Mouse (Mus musculus) intestine, embryonic 15.5 days (tissue): ENCODE data around the gene Mid1. TPM values are rescaled to one million over a fixed set of nuclear protein-coding genes. Genes with fewer than 3 reads are reported as not detected.
"Not testable (repeated sequence)": the region's sequence is repeated elsewhere in the genome, so short reads cannot be mapped to it uniquely, and the experiment has no call there.

Experiments
- ATAC-seq: fragments of 200-750 bp; cut with Nextera tagmentation; 2 replicates; pipeline ENCODE4 v1.8.0; 2017; ENCODE audit warnings: moderate TSS enrichment, moderate library complexity
- H3K27ac ChIP-seq: fragments of 300-500 bp; sonication (generic); 2 replicates; pipeline ENCODE4 v1.5.1; 2015; ENCODE audit warnings: mild to moderate bottlenecking, inconsistent platforms
- H3K27me3 ChIP-seq: fragments of 300-500 bp; sonication (generic); replicated peaks from 2 replicates; pipeline ENCODE4 v1.6.1; 2015; ENCODE audit warnings: inconsistent platforms
- H3K36me3 ChIP-seq: fragments of 300-500 bp; sonication (generic); 2 replicates; pipeline ENCODE4 v1.6.1; 2015; ENCODE audit warnings: inconsistent platforms
- H3K4me1 ChIP-seq: fragments of 300-500 bp; sonication (generic); replicated peaks from 2 replicates; pipeline ENCODE4 v1.6.1; 2015; ENCODE audit warnings: inconsistent platforms
- H3K4me2 ChIP-seq: fragments of 300-500 bp; sonication (generic); replicated peaks from 2 replicates; pipeline ENCODE4 v1.6.1; 2015; ENCODE audit warnings: mild to moderate bottlenecking, inconsistent platforms
- H3K4me3 ChIP-seq: fragments of 300-500 bp; sonication (generic); replicated peaks from 2 replicates; pipeline ENCODE4 v1.5.1; 2015; ENCODE audit warnings: inconsistent platforms
- H3K9ac ChIP-seq: fragments of 300-500 bp; sonication (generic); 2 replicates; pipeline ENCODE4 v1.6.1; 2015; ENCODE audit warnings: inconsistent platforms
- H3K9me3 ChIP-seq: fragments of 300-500 bp; sonication (generic); 2 replicates; pipeline ENCODE4 v1.6.1; 2016; ENCODE audit warnings: inconsistent platforms
- WGBS: fragments of 180-500 bp; shearing (Covaris S2); methylation state at CpG from one replicate; pipeline ENCODE4 v1.1.7; 2015; 5-methylcytosine and 5-hydroxymethylcytosine counted together
- polyA plus RNA-seq: library from polyadenylated mRNA; unstranded; fragments of >200 nt; fragmentation: Nextera tagmentation; extraction: Ambion mirVana; gene quantifications from 2 replicates; pipeline ENCODE4 v1.2.1, GENCODE M21; 2015

Mid1 gene
- polyA plus RNA-seq, 1 experiment from 2014 or later, result 5.2 TPM

DNA sequence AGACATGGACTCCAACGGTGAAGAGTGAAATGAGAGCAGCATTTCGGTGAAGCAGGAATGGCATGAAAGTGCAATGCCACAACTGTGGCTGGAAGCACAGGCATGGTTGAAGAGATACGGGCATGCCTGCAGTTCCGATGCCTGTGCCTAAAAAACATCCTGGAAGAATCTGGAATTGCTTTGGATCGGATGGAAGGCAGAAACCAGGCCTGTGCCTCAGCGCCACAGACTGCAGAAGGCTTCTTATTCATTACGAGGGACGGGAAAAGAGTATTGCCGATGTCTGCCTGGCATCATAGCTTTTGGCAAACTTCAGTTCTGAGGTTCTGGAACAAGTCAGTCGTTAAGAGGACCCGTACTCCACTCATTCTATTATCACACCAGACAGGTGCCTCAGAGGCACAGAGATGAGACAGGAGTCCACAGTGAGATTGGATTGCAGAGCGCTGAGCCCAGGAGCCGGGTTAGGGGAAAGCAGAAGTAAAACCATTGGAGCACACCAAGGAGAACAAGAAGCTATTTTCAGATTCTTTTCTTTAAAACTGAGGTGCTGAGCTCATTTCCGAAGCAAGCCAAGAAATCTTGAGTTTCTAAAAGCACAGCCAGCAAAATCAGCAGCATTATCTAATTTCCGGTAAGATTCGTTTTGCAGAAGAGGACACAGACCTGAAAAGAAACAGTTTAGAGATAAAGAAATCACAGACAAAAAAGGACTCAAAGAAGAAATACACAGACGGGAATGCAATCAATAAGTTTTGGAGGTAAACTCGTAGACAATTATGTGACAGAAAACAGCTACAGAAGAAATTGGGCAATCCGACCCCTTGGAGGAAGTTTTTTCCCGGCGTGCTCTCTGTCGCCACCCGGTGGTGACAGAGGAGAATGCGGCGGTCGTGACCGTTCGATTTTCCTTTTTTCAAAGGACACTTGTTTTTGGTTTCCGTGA is 293.7 kb downstream of the Mid1 start:
- H3K27me3 ChIP-seq, H3K9me3 ChIP-seq, H3K9ac ChIP-seq, H3K27ac ChIP-seq, ATAC-seq, H3K4me2 ChIP-seq, H3K4me1 ChIP-seq, H3K4me3 ChIP-seq: not testable (repeated sequence)
- peaks cover 22% of the 10 kb centered on the region for H3K36me3 ChIP-seq
- 63% methylated on average over 29 of the region's 29 CpGs for WGBS

DNA sequence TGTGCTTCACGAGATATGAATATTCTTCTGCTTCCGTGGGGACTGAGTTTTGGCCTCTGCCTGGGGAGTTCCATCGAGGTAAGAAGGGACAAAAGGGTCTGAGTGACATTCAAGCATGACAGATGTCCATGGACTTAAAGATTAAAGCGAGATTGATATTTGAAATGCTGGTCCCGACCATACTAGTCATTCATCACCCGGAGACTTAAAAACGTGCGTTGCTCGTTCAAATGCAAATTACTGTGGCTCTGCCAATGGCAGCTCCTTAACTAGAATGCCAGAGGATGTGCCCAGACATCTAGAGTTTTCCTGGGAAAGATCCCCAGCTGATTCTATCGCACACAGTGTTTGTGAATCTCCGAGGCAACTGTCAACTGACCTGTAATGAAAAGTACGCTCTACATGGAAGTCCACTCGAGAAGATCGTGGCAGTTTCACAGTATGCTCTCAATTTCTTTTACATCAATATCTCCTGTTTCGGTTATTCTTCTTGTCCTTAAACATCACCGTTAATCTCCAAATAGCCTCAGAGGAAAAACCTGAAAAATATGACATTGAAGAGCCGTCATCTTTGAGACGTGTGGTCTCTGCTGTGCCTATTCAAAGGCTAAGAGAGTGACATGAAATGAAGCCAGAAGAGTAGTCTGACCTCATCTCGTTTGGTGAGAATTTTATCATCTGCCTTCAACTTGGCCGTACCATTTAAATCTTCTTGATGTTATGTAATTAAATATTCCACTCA is 294.6 kb downstream of the Mid1 start:
- peaks cover 30% of the 10 kb centered on the region for H3K36me3 ChIP-seq
- ATAC-seq, result not testable (repeated sequence)
- WGBS, result 83% methylated on average over 20 of the region's 20 CpGs

GRCm38 (mm10) chrX:169980203-169980556 is 295.2 kb downstream of the Mid1 start:
- H3K4me3 ChIP-seq, ATAC-seq, H3K9ac ChIP-seq, H3K4me1 ChIP-seq, H3K9me3 ChIP-seq, H3K27me3 ChIP-seq, H3K4me2 ChIP-seq, H3K27ac ChIP-seq: not testable (repeated sequence)
- peaks cover 35% of the 10 kb centered on the region for H3K36me3 ChIP-seq
- WGBS, result 84% methylated on average over 6 of the region's 6 CpGs

More for the DNA sequence above, 294.6 kb downstream of the Mid1 start:
- not testable (repeated sequence) for H3K4me3 ChIP-seq, H3K9me3 ChIP-seq, H3K27me3 ChIP-seq, H3K9ac ChIP-seq, H3K4me2 ChIP-seq, H3K4me1 ChIP-seq, H3K27ac ChIP-seq

DNA sequence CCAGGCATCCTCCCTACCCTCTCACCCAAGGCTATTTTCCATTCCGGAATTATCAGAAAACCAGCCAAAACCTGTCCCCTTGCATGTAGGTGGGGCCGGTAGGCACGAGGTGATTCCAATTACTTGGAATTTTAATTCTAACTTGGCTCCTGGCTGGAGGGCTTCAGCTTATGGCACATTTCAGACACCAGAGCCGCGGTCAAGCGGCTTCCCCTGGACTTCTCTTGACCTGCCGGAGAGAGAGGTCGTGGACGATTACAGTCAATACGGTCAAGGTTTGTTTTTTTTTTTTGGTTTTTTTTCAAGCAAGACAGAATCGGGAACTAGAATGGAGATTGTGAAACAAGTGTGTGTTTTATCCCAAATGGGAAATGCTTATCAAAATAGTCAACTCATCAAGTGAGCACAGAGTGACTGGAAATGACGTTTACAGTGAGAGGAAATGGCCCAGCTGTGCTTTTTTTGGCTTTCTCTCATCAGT is 295.9 kb downstream of the Mid1 start:
- no peak overlapping the region for H3K4me2 ChIP-seq
- peaks cover 40% of the 10 kb centered on the region for H3K36me3 ChIP-seq
- H3K4me1 ChIP-seq, result no peaks in the 10 kb centered on the region
- WGBS, result 83% methylated on average over 12 of the region's 12 CpGs
- no peak overlapping the region for H3K9ac ChIP-seq
- H3K4me3 ChIP-seq, result no peak overlapping the region
- no peaks in the 10 kb centered on the region for H3K27me3 ChIP-seq
- no peak overlapping the region for H3K27ac ChIP-seq
- no peak for ATAC-seq
- H3K9me3 ChIP-seq, result peaks cover 2% of the 10 kb centered on the region; the same call in 1 of the 2 replicates

GRCm38 (mm10) chrX:169981761-169982181 is 296.8 kb downstream of the Mid1 start:
- H3K4me2 ChIP-seq, H3K27ac ChIP-seq, H3K4me3 ChIP-seq, H3K27me3 ChIP-seq, H3K9me3 ChIP-seq, H3K9ac ChIP-seq, H3K4me1 ChIP-seq: not testable (repeated sequence)
- 77% methylated on average over 19 of the region's 19 CpGs for WGBS
- peak; percentile 34 for ATAC-seq
- H3K36me3 ChIP-seq, result peaks cover 44% of the 10 kb centered on the region

DNA sequence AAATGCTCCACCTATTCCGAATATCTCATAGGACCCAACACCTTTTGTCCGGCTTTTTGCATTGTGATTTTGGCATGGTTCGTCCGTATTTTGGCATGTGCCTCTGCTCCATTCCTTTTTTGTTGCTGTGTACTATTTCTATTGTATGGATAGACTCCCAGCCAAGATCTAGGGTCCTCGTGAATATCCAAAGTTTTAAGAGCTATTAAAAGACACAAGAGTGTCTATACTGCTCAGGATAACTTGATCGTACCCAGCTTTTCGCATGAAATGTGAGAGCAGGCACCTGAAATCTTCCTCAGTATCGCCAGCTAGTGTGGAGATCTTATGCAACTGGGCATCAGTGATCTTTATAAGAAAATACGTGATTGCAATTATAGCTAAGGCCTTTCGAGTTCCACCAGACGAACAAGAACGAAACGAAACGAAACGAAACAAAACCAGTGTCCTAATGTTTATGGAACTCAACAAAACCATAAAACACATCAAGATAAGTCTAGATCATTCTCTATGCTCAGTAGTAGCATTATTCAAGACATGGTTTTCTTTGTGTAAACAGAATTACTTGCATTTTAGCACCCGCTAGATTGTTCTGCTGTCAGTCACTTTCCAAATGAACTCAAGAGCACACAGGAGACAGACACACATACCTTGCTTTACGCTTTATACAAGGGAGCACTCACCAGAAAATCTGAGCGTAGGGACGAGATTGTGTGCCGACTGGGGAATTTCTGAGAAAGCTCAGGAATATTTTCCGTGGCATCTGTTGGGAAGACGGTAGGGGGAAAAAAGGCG is 297.8 kb downstream of the Mid1 start:
- ATAC-seq, H3K9me3 ChIP-seq, H3K9ac ChIP-seq, H3K4me3 ChIP-seq, H3K4me1 ChIP-seq, H3K27me3 ChIP-seq, H3K4me2 ChIP-seq, H3K27ac ChIP-seq: not testable (repeated sequence)
- H3K36me3 ChIP-seq, result peaks cover 45% of the 10 kb centered on the region
- 86% methylated on average over 23 of the region's 23 CpGs for WGBS

DNA sequence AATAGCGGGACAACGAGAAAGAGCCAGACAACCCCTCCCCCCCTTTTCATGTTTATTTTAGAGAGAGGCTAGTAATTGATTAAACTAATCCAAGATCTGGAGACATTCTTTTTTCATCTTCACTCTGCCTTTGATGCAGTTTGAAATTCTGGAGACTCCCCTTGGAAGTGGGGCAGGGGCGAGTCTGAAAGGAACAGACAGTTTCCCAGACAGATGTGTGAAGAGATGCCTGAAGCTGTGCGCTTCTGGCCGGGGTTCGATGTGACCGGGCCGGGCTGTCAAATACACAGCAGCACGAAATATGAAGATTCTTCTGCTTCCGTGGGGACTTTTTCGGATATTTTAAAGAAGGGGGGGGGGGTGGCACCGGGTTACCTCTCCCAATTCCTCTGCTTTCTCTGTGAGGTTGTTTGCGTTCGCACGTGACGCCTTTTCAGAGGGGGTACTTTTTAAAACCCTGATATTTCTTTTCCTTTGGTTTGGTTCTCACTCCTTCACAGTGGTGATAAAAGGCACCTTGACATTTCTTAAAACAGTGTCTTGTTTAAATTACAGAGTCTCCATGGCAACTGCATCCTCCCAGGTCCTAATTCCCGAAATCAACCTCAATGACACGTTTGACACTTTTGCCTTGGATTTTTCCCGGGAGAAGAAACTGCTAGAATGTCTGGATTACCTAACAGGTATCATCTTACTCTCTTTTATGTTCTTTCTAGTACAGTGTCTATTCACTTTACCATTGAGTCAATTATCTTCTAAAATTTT is 298.6 kb downstream of the Mid1 start:
- H3K4me3 ChIP-seq, H3K4me2 ChIP-seq, H3K27ac ChIP-seq, H3K9me3 ChIP-seq, H3K9ac ChIP-seq, H3K4me1 ChIP-seq, ATAC-seq, H3K27me3 ChIP-seq: not testable (repeated sequence)
- 79% methylated on average over 19 of the region's 19 CpGs for WGBS
- peaks cover 47% of the 10 kb centered on the region for H3K36me3 ChIP-seq

DNA sequence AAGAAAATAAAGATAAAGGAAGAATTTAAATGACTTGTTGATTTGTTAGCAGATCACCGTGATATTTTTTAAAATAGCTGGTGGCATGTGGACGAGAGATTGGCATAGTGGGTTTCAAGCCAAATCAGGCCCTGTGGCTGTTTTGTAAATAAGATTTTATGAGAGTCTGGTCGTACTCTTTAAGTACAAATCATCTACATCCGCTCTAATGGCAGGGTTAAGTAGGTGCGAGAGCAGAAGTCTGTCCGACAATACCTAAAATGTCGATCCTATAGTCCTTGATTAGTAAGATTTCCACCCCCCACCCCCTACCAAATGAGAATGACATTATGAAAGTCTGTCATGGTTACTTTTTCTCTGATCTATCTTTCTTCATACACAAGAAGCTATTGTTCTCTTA is 299.3 kb downstream of the Mid1 start:
- not testable (repeated sequence) for H3K4me3 ChIP-seq, H3K9ac ChIP-seq, H3K27me3 ChIP-seq, ATAC-seq, H3K4me1 ChIP-seq, H3K27ac ChIP-seq, H3K4me2 ChIP-seq
- peaks cover 15% of the 10 kb centered on the region for H3K9me3 ChIP-seq
- 90% methylated on average over 7 of the region's 7 CpGs for WGBS
- H3K36me3 ChIP-seq, result peaks cover 54% of the 10 kb centered on the region

- peaks cover 57% of the 10 kb centered on the region for H3K36me3 ChIP-seq
- 92% methylated on average over 21 of the region's 21 CpGs for WGBS
- not testable (repeated sequence) for H3K27ac ChIP-seq, H3K4me3 ChIP-seq, ATAC-seq, H3K9ac ChIP-seq, H3K4me2 ChIP-seq, H3K27me3 ChIP-seq, H3K4me1 ChIP-seq
- peaks cover 17% of the 10 kb centered on the region for H3K9me3 ChIP-seq
These were observed 299.9 kb downstream of the Mid1 start for GRCm38 (mm10) chrX:169984853-169985252.

- not testable (repeated sequence) for H3K4me1 ChIP-seq, H3K27ac ChIP-seq, H3K4me2 ChIP-seq, H3K4me3 ChIP-seq, H3K27me3 ChIP-seq, ATAC-seq, H3K9ac ChIP-seq
- peaks cover 64% of the 10 kb centered on the region for H3K36me3 ChIP-seq
- WGBS, result 83% methylated on average over 18 of the region's 18 CpGs
- H3K9me3 ChIP-seq, result peaks cover 22% of the 10 kb centered on the region
These were observed 300.8 kb downstream of the Mid1 start for GRCm38 (mm10) chrX:169985796-169986195.

DNA sequence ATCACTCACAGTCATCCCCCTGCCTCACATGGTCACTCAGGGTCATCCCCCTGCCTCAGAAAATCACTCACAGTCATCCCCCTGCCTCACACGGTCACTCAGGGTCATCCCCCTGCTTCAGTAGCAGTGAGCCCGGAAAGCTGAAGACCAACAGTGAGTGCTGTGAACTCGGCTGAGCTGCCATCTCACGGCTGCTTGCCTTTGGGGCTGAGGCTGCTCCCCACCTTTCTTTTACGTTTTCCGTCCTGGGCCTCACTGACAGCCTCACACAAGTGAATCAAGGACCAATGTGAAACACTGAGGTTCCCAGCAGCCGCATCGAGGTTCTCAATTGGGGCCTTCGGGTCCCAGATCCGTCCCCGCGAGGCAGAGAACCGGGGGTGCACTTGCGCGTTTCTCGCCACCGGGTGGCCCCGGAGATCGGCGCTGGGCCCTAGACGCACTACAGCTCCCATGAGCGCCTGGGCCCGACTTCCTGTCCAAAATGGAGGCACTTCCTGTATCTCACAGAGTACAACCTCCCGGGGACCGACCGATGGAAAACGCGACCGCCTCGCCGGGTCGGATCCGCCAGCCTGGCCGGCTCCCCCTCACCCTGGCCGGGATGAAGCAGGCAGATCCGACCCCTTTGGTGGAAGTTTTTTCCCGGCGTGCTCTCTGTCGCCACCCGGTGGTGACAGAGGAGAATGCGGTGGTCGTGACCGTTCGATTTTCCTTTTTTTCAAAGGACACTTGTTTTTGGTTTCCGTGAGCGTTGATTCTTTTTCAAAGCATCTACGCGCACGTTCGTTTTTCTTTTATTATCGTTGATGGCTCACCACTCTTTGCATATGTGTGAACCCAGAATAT is 301.7 kb downstream of the Mid1 start:
- peak overlapping the region; percentile 35 for H3K4me2 ChIP-seq
- not testable (repeated sequence) for H3K27ac ChIP-seq, H3K27me3 ChIP-seq, H3K4me1 ChIP-seq, H3K9ac ChIP-seq
- 57% methylated on average over 51 of the region's 51 CpGs for WGBS
- peaks cover 59% of the 10 kb centered on the region for H3K36me3 ChIP-seq
- peak overlapping the region; percentile 6; the same call in 1 of the 2 replicates for H3K4me3 ChIP-seq
- peak; percentile 92 for ATAC-seq
- H3K9me3 ChIP-seq, result peaks cover 22% of the 10 kb centered on the region
